10 mouse cellular contexts compared by ENCODE assay signal in the genomic region with DNA sequence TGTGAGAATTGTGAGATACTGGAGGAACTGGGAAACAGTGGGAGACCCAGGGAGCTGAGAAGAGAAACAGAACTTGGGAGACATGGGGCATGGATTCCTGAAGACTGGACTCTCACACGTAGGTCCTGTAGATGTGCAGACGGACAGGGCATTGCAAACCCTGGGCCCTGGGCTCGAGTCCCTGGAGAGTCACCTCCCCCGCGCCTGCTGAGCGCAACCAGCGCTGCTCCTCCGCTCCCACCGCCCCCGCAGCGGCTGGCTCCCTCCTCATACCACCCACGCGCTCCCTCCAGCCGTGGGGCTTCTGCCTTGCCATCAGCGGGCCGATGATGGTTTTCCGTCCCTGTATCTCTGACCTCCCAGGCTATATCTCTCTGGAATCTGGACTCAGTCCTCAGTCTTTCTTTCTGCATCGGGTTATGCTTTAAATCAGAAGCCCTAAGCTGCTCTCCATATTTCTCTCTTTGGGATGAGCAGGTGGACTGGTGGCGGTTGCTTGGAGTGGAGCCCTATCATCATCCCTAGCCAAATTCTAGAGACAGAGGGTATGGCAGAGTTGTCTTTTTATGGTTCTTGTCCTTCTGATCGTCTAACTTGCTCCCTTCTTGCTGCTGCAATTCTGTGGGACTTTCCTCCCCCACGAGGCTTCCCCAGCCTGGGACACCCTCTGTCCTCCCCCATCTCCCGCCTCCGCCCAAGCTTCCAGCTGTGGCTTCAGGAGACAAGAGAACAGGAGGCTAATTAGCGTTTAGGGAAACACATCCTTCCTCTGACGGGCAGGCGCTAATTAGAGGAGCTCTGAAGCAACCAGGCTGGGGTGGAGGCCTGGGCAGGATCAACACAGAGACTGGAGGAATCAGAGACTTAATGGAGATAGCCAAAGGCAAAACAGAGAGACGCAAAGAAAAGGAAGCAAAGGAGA. TPM values are rescaled to one million over a fixed set of nuclear protein-coding genes. Genes with fewer than 3 reads are reported as not detected.
DNase-seq lines count a peak whose midpoint lies in the region; ATAC-seq and TF ChIP-seq lines count a peak whose summit lies in the region.
"Had no signal": no experiment of that assay in that cellular context is flagged by ENCODE, and none has a peak within 500 bp of the region (broad histone marks: within the 10 kb centered on the region; RNA-seq: fewer than 3 reads in every experiment).

No protein-coding gene starts in this region.

- no peak for ATAC-seq in liver, embryonic 12.5 days

- peaks cover 79% of the 10 kb centered on the region for H3K4me1 ChIP-seq in cerebellum, adult 2 months (ENCODE audit: control insufficient read depth, insufficient read depth, low read length)
- no peaks in the 10 kb centered on the region for H3K4me1 ChIP-seq in liver, embryonic 12.5 days

- H3K9ac ChIP-seq in liver, embryonic 12.5 days: no peak overlapping the region

- WGBS in cerebellum, adult 2 months: 10% methylated on average over 27 of the region's 27 CpGs
- WGBS in liver, embryonic 12.5 days (ENCODE audit: insufficient replicate concordance): 20% methylated on average over 27 of the region's 27 CpGs

- H3K4me3 ChIP-seq in cerebellum, adult 2 months (replicated peaks; ENCODE audit: insufficient read depth, low read depth, low read length): peak overlapping the region; percentile 1
- H3K4me3 ChIP-seq in liver, embryonic 12.5 days: no peak overlapping the region

- TF ChIP-seq CTCF in cerebellum, adult 2 months (IDR thresholded peaks at IDR 0.05; ENCODE audit: borderline replicate concordance, insufficient read depth, low read depth, low read length): no peak

- H3K36me3 ChIP-seq in liver, embryonic 12.5 days: no peaks in the 10 kb centered on the region

- DNase-seq in cerebellum, adult 2 months: peak; percentile 82 to 83
- DNase-seq in cerebellum, postnatal 4 days (ENCODE audit: low spot score in 2 of 2): no peak
- peak; percentile 25 for DNase-seq in retina, postnatal 1 day
- no peak for DNase-seq in retina, embryonic 14.5 days (ENCODE audit: low spot score)
- peak; percentile 78 for DNase-seq in layer of hippocampus, adult 9-11 months
- no peak for DNase-seq in lung, postnatal 25 days (ENCODE audit: low spot score)
- no peak for DNase-seq in kidney, postnatal 14 days
- DNase-seq: heart, adult 11 months; thymus, adult 18-20 months had no signal

- no peaks in the 10 kb centered on the region for H3K27me3 ChIP-seq in cerebellum, adult 2 months (ENCODE audit: control insufficient read depth, insufficient read depth, low read length)
- H3K27me3 ChIP-seq in liver, embryonic 12.5 days (replicated peaks): peaks cover 45% of the 10 kb centered on the region

- TF ChIP-seq POLR2A in cerebellum, adult 2 months (IDR thresholded peaks at IDR 0.05; ENCODE audit: borderline replicate concordance, insufficient read depth, low read length): no peak

- no peaks in the 10 kb centered on the region for H3K9me3 ChIP-seq in liver, embryonic 12.5 days (replicated peaks)

- H3K27ac ChIP-seq in cerebellum, adult 2 months (ENCODE audit: insufficient read depth, low read length): peak overlapping the region; percentile 98
- H3K27ac ChIP-seq in liver, embryonic 12.5 days: no peak overlapping the region

- no peak overlapping the region for H3K4me2 ChIP-seq in liver, embryonic 12.5 days

RNA-seq across cellular contexts. Expression of a gene that starts 17.1 kb away (rescaled TPM):
- 84.6 and 116 TPM in 2 replicates for polyA plus RNA-seq in cerebellum, adult 2 months (2012; rRNA removed)
- not detected in 2 replicates for polyA plus RNA-seq in liver, embryonic 12.5 days (2016; fragmentation: Nextera tagmentation; extraction: Ambion mirVana)

RNA-seq across cellular contexts. Expression of a gene that starts 27.1 kb away (rescaled TPM):
- polyA plus RNA-seq in cerebellum, adult 2 months (2012; rRNA removed): 56.4 and 60.5 TPM in 2 replicates
- 13.4 and 15.0 TPM in 2 replicates for polyA plus RNA-seq in liver, embryonic 12.5 days (2016; fragmentation: Nextera tagmentation; extraction: Ambion mirVana)

RNA-seq across cellular contexts. Expression of a gene that starts 28.1 kb away (rescaled TPM):
- polyA plus RNA-seq in cerebellum, adult 2 months (2012; rRNA removed): 93.5 and 94.2 TPM in 2 replicates
- polyA plus RNA-seq in liver, embryonic 12.5 days (2016; fragmentation: Nextera tagmentation; extraction: Ambion mirVana): 4.4 and 5.7 TPM in 2 replicates

RNA-seq across cellular contexts. Expression of a gene that starts 48.5 kb away (rescaled TPM):
- 447 and 471 TPM in 2 replicates for polyA plus RNA-seq in cerebellum, adult 2 months (2012; rRNA removed)
- 163 and 165 TPM in 2 replicates for polyA plus RNA-seq in liver, embryonic 12.5 days (2016; fragmentation: Nextera tagmentation; extraction: Ambion mirVana)

Comparison
In these comparisons a context has a peak if more than half of its experiments do, and no peak if none do; other contexts are left out.
1. DNase-seq: peak in cerebellum, adult 2 months (2 of 2), retina, postnatal 1 day (single experiment) and layer of hippocampus, adult 9-11 months (single experiment); none in cerebellum, postnatal 4 days (0 of 2), retina, embryonic 14.5 days (single experiment), lung, postnatal 25 days (single experiment) and kidney, postnatal 14 days (single experiment).
2. RNA of a gene that starts 17.1 kb away (polyA plus RNA-seq): 84.6 to 116 TPM in cerebellum, adult 2 months; not detected in liver, embryonic 12.5 days; every median in the first group is over 10 times any median in the second.
3. RNA of a gene that starts 28.1 kb away (polyA plus RNA-seq): 93.5 to 94.2 TPM in cerebellum, adult 2 months; 4.4 to 5.7 TPM in liver, embryonic 12.5 days; every median in the first group is over 10 times any median in the second.